Mouse (Mus musculus) forebrain, embryonic 10.5 days (tissue): ENCODE measurements around the gene Rgn. TPM values are rescaled to one million over a fixed set of nuclear protein-coding genes. Genes with fewer than 3 reads are reported as not detected.

Experiments used
- DNase-seq: peaks from one replicate; pipeline ENCODE4 v3.0.0-alpha.2; 2017; ENCODE audit warnings: low spot score; ENCODE audit errors: extremely low spot score
- H3K27ac ChIP-seq: fragments of 300-500 bp; sonication (generic); 2 replicates; pipeline ENCODE4 v1.5.1; 2016; ENCODE audit warnings: mild to moderate bottlenecking
- H3K27me3 ChIP-seq: fragments of 300-500 bp; sonication (generic); 2 replicates; pipeline ENCODE4 v1.6.1; 2016; ENCODE audit warnings: mild to moderate bottlenecking; ENCODE audit not compliant: poor library complexity, severe bottlenecking
- H3K36me3 ChIP-seq: fragments of 300-500 bp; sonication (generic); replicated peaks from 2 replicates; pipeline ENCODE4 v1.6.1; 2016; ENCODE audit warnings: mild to moderate bottlenecking, moderate library complexity
- H3K4me1 ChIP-seq: fragments of 300-500 bp; sonication (generic); 2 replicates; pipeline ENCODE4 v1.6.1; 2016
- H3K4me3 ChIP-seq: fragments of 300-500 bp; sonication (generic); 2 replicates; pipeline ENCODE4 v1.5.1; 2016; ENCODE audit warnings: mild to moderate bottlenecking, moderate library complexity
- H3K9me3 ChIP-seq: fragments of 300-500 bp; sonication (generic); 2 replicates; pipeline ENCODE4 v1.6.1; 2016; ENCODE audit warnings: mild to moderate bottlenecking, moderate library complexity
- WGBS: fragments of 180-500 bp; shearing (Covaris S2); methylation state at CpG from one replicate; pipeline ENCODE4 v1.1.7; 2016; 5-methylcytosine and 5-hydroxymethylcytosine counted together
- polyA plus RNA-seq: library from polyadenylated mRNA; unstranded; fragments of >200 nt; fragmentation: Nextera tagmentation; extraction: Ambion mirVana; gene quantifications from 2 replicates; pipeline ENCODE4 v1.2.1, GENCODE M21; 2016

Gene Rgn
- polyA plus RNA-seq, result 0.16 and 0.17 TPM in 2 replicates

DNA sequence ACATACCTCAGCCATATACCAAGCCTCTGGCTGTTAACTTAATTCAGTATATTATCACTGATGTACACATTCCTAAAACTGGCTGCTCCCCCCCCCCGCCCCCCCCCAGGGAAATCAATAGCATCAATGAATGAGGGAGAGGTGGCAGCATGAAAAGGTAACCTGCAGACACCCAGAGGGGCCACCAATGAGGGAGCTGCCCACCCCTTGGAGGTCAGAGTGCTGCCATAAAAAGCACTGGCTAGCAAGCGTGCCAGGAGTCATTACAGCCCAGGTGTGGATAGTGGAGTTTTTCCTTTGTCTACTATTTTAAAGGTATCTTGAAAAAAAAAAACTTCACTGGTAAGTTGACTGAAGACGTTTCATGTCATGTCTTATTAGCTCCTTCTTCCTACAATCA is at the start of gene Rgn:
Rgn (plus strand) TSS at position 256 of the 400 bp plus-strand sequence.
- Histone ChIP-seq H3K4me1 (peaks cover 7% of the 10 kb centered on the region; the same call in 1 of the 2 replicates), H3K27me3 (no peaks in the 10 kb centered on the region), H3K27ac (no peak within 1 kb of the TSS), H3K4me3 (peak within 1 kb of the TSS; percentile 47), H3K9me3 (no peaks in the 10 kb centered on the region), H3K36me3 (no peaks in the 10 kb centered on the region)
- no peak for DNase-seq
- WGBS, result 73% methylated on average over 3 of the region's 3 CpGs

DNA sequence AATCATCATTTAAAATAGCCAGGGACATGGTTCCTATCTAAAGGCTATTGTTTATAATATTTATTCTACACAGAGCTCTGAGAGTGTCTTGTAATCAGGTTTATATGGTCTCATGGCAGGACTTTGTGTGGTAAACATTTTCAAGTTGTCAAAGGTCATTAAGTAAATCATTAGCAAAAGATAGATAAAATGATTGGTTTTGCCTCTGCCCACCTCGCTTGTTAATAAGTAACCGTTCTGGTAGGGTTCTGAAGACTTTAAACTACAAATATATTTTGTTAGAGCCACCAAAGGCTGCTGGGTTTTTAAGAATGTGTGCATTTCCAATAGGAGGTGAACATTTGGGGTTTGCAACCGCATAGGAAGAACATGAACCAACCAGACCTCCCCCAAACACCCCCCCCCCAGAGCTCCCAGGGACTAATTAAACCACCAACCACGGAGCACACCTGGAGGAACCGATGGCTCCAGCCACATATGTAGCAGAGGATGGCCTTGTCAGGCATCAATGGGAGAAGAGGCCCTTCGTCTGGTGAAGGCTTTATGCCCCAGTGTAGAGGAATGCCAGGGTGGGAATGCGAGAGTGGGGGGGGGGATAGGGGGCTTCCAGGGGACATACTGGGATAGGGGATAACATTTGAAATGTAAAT is 29.2 kb upstream of the Rgn start:
- DNase-seq, result no peak
- no peaks in the 10 kb centered on the region for H3K27me3 ChIP-seq
- WGBS, result 86% methylated on average over 7 of the region's 7 CpGs
- no peaks in the 10 kb centered on the region for H3K4me1 ChIP-seq
- H3K9me3 ChIP-seq, result no peaks in the 10 kb centered on the region
- H3K27ac ChIP-seq, result no peak overlapping the region
- no peak overlapping the region for H3K4me3 ChIP-seq
- peaks cover 24% of the 10 kb centered on the region for H3K36me3 ChIP-seq

DNA sequence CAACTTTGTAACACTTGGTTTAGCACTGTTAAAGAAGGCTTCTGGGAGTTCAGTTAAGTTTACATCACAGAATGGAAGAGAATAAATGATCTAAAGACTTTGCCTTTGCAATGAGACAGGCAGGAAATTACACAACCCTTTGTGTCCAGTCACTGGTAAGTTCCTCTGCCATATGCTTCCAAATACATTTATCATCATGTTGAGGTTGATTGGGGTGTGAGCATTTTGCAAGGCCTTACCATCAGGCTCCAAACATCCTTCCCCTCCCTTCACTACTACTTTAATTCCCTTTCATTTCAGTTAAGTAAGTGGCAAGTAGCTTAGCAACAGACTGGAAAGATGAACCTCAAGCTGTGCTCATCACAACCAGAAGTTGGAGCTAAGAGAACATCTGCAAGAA is 28.0 kb upstream of the Rgn start:
- no peak overlapping the region for H3K27ac ChIP-seq
- no peaks in the 10 kb centered on the region for H3K9me3 ChIP-seq
- no peak for DNase-seq
- H3K4me1 ChIP-seq, result no peaks in the 10 kb centered on the region
- peaks cover 14% of the 10 kb centered on the region for H3K36me3 ChIP-seq
- H3K4me3 ChIP-seq, result no peak overlapping the region
- no peaks in the 10 kb centered on the region for H3K27me3 ChIP-seq

DNA sequence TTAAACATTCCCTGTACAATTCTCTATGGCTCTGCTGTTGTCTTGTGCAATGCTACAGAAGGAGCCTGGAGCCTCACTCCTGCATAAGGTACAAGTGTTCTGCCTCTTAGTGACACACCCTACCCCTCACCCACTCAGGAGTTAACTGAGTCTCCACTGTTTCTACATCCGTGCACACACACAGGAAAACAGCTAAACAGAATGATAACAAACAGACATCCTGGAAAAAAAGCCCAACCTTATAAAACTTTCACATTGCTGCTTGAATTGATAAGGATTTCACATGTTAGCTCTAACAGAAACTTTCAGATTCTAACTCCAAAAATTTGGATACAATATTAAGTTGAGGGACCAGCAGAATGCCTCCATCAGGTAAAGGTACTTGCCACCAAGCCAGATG is 17.0 kb upstream of the Rgn start:
- Histone ChIP-seq H3K27ac (no peak overlapping the region), H3K36me3 (no peaks in the 10 kb centered on the region), H3K27me3 (no peaks in the 10 kb centered on the region), H3K4me3 (no peak overlapping the region), H3K9me3 (no peaks in the 10 kb centered on the region), H3K4me1 (no peaks in the 10 kb centered on the region)
- no peak for DNase-seq
- WGBS, result 70% methylated on average over 1 of the region's 1 CpGs

DNA sequence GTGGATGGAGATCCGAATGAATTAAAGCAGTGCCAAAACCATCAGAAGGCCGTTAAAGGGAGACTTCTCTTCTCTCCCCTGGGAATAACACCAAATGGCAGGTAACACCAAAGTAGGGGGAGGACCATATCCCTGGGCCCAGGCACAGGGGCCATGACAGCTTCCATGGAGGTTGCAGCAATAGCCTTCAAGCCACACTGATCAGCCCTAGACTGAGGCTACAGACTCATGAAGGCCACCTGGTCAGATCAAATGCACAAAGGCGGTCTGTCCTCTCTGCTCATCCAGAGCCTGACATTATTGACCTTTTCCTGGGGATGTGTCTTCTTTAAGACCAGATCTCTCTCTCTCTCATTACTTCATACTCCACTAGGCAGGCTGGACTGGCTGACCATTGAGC is 5.7 kb upstream of the Rgn start:
- Histone ChIP-seq H3K27ac (no peak overlapping the region), H3K9me3 (no peaks in the 10 kb centered on the region), H3K36me3 (no peaks in the 10 kb centered on the region), H3K27me3 (no peaks in the 10 kb centered on the region), H3K4me3 (no peak overlapping the region), H3K4me1 (peaks cover 7% of the 10 kb centered on the region; the same call in 1 of the 2 replicates)
- no peak for DNase-seq
- WGBS, result 94% methylated on average over 3 of the region's 3 CpGs

DNA sequence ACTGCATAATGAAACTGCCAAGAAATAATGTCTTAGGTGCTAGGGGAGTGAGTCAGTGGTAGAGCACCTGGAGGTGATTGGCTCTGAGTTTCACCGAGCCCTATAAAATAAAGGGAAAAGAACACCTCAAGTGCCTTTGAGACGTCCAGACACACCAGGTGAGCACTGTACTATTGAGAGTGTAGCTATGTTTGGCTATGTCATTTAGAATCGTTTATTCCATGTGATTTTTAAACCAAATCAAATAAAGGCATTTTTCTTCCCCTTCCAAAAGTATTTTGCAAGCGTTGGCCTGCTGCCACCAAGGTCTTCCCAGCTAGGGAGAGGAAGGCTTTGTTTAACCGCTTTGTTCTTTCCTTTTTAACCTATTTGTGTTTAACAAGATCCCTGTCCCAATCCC is 2.0 kb upstream of the Rgn start:
- Histone ChIP-seq H3K4me3 (peak overlapping the region; percentile 47; the same call in 1 of the 2 replicates), H3K27me3 (no peaks in the 10 kb centered on the region), H3K4me1 (peaks cover 7% of the 10 kb centered on the region; the same call in 1 of the 2 replicates), H3K9me3 (no peaks in the 10 kb centered on the region), H3K36me3 (no peaks in the 10 kb centered on the region), H3K27ac (no peak overlapping the region)
- no peak for DNase-seq
- WGBS, result 61% methylated on average over 5 of the region's 5 CpGs

DNA sequence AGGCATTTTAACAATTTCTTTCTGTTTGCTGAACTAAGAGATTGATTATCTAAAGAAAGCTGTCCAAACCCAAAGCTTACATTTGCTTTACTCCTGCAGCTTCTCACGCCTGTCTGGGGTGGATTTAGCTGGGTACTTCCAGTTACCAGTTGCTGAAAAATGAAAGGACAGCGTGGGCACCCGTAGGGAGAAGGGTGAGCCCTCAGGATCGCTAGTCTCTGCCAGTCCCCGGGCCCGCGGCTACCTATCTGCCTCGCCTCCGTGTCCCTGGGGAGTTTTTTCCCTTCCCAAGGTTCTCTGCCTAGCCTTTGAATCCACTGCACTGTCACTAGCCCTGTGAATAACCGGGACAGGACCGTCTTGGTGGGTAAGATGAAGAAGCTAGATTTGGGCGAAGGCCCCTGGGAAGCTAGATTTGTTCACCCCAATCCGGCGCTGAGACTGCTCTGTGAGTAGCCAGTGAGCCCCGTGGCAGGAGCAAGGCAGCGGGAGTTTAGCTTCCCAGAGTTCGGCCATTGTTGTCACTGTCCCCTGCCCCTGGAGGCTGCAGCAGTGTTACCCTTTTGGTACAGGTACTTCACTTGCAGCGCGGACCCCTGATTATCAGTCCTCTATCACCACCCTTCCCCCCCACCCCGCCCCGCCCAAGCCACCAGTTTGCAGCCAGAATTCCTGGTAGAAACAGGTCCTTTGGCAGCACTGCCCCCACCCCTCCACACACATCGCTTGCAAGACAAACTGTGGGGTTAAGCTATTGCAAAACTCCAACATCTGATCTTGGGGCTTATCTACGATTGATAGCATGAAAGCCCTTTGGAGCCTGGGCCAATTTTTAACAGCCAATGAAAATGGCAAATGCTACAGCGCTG is 1.3 kb upstream of the Rgn start:
- peak overlapping the region; percentile 68 for H3K27ac ChIP-seq
- DNase-seq, result peak; percentile 14
- no peaks in the 10 kb centered on the region for H3K9me3 ChIP-seq
- H3K4me3 ChIP-seq, result peak overlapping the region; percentile 47
- H3K36me3 ChIP-seq, result no peaks in the 10 kb centered on the region
- peaks cover 7% of the 10 kb centered on the region; the same call in 1 of the 2 replicates for H3K4me1 ChIP-seq
- WGBS, result 15% methylated on average over 24 of the region's 24 CpGs
- H3K27me3 ChIP-seq, result no peaks in the 10 kb centered on the region

DNA sequence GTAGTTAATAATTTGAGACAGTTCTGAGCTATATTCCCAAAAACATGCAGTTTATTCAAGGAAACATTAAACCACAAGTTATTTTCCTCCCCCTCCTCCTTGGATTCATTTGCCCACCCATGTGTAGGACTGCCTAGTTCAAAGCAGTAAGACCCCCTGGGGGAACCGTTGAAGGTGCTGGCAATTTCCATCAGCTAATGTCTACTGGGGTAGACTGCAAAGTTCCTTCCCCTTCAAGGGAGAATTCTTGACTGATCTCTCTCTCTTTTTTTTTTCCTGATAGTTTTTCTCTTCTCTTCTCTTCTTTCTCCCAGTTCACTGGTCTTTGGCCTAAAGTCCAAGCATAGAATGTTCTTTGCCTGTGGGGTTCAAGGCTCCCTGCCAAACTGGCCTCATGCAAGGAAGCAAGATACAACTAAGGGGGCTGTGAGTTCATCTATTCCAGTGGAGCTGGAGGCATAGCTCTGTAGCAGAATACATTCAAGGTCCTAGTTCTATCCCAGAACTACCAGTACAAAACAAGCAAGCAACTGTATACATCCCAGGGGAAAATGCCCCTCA is 627 bp upstream of the Rgn start:
- H3K36me3 ChIP-seq, result no peaks in the 10 kb centered on the region
- no peak overlapping the region for H3K27ac ChIP-seq
- H3K9me3 ChIP-seq, result no peaks in the 10 kb centered on the region
- 45% methylated on average over 1 of the region's 1 CpGs for WGBS
- H3K4me3 ChIP-seq, result peak overlapping the region; percentile 47; the same call in 1 of the 2 replicates
- no peaks in the 10 kb centered on the region for H3K27me3 ChIP-seq
- no peak for DNase-seq
- H3K4me1 ChIP-seq, result peaks cover 7% of the 10 kb centered on the region; the same call in 1 of the 2 replicates

DNA sequence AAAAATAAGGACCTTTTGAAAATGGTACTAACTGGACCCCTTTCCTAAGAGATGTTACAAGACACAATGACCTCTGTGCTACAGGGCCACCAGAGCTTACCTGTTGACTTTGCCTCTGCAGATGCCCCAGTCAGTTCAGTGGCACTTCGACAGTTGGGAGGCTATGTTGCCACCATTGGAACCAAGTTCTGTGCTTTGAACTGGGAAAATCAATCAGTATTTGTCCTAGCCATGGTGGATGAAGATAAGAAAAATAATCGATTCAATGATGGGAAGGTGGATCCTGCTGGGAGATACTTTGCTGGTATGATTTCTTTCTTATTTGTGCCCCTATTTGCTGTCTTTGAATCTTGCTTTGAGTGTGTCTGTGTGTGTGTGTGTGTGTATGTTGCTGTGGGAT is 2.6 kb downstream of the Rgn start:
- no peak overlapping the region for H3K27ac ChIP-seq
- no peak overlapping the region for H3K4me3 ChIP-seq
- H3K4me1 ChIP-seq, result peaks cover 7% of the 10 kb centered on the region; the same call in 1 of the 2 replicates
- H3K9me3 ChIP-seq, result no peaks in the 10 kb centered on the region
- DNase-seq, result no peak
- 91% methylated on average over 2 of the region's 2 CpGs for WGBS
- H3K27me3 ChIP-seq, result no peaks in the 10 kb centered on the region
- H3K36me3 ChIP-seq, result no peaks in the 10 kb centered on the region

DNA sequence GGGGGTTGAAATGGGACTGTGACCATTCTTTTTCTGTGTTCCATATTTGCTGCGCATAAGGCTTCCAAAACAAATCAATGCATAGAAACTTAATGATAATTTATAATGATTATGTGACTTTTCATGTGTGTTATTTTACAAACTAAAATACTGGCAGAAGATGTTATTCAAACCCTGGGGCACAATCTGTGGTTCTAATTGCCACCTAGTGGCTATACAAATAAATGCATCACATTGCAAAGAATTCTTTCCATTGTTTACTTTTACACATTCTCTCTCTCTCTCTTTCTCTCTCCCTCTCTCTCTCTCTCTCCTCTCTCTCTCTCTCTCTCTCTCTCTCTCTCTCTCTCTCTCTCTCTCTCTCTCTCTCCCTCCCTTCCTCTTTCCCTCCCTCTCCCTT is 12.3 kb downstream of the Rgn start:
- DNase-seq, result no peak
- WGBS, result 34% methylated on average over 1 of the region's 1 CpGs

DNA sequence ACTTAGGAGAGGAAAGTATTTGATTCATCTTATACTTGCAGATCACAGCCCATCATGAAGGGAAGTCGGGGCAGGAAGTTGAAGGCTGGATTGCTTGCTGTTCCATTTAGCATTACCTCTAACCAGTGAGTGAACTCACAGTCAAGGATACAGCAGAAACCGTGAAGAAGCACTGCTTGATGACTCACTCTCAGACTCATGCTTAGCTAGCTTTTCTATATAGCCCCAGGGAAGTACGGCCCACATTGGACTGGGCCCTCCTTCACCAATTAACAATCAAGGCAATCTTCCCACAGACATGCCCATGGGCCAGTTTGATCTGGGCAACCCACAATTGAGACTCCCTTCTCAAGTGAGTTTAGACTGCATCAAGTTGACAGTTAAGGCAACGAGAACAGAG is 14.4 kb downstream of the Rgn start:
- Histone ChIP-seq H3K4me3 (no peak overlapping the region), H3K27me3 (no peaks in the 10 kb centered on the region), H3K27ac (no peak overlapping the region), H3K9me3 (no peaks in the 10 kb centered on the region), H3K4me1 (no peaks in the 10 kb centered on the region), H3K36me3 (no peaks in the 10 kb centered on the region)
- 79% methylated on average over 4 of the region's 4 CpGs for WGBS
- no peak for DNase-seq

More for the DNA sequence above, 12.3 kb downstream of the Rgn start:
- no peaks in the 10 kb centered on the region for H3K36me3 ChIP-seq
- H3K27ac ChIP-seq, result no peak overlapping the region
- no peaks in the 10 kb centered on the region for H3K4me1 ChIP-seq
- no peaks in the 10 kb centered on the region for H3K9me3 ChIP-seq
- H3K27me3 ChIP-seq, result no peaks in the 10 kb centered on the region
- H3K4me3 ChIP-seq, result no peak overlapping the region

DNA sequence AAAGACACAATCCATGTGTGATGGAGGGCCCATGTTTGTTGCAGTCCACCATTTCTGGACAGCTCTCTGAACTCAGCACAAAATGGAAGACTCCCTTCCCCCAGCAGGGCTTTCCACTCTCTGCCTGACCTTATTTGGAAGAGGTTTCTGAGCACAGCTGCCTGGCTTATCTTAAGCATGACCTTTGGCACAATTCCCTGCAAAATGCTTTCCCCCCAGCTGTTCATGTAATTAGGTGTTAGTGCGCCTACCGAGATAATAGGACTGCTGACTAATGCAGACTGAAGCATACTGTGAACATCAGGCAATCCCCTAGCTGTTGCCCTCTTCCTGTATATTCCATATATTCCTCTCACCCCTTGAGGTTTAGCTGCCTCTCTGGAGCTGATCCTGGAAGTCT is 21.4 kb downstream of the Rgn start:
- 34% methylated on average over 2 of the region's 2 CpGs for WGBS
- no peak for DNase-seq

DNA sequence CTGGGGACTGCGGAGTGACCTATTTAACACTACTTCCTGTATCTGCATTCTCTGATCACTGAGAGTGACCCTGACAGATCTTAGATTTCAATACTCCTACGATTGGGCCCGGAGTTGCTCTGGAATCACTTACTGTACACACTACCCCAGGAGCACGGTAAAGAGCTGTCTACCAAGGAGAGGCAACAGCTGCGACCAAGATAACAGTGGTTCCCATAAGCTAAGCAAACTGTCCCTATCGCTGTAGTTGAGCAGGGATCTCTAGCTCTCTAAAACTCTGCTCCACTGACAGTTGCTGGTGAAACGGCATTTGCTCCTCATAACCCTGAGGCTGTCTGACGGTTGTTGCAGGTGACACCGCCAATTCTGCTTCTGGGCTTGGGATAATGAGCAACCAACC is 23.1 kb downstream of the Rgn start:
- 85% methylated on average over 9 of the region's 9 CpGs for WGBS
- no peaks in the 10 kb centered on the region for H3K9me3 ChIP-seq
- H3K27ac ChIP-seq, result no peak overlapping the region
- no peaks in the 10 kb centered on the region for H3K27me3 ChIP-seq
- 0 out of 2 replicates have a peak, but pooled peaks cover 4% of the 10 kb centered on the region for H3K4me1 ChIP-seq
- DNase-seq, result no peak
- no peak overlapping the region for H3K4me3 ChIP-seq
- no peaks in the 10 kb centered on the region for H3K36me3 ChIP-seq

More for the DNA sequence above, 21.4 kb downstream of the Rgn start:
- no peak overlapping the region for H3K4me3 ChIP-seq
- H3K36me3 ChIP-seq, result no peaks in the 10 kb centered on the region
- no peak overlapping the region for H3K27ac ChIP-seq
- H3K27me3 ChIP-seq, result no peaks in the 10 kb centered on the region
- H3K9me3 ChIP-seq, result no peaks in the 10 kb centered on the region
- 0 out of 2 replicates have a peak, but pooled peaks cover 4% of the 10 kb centered on the region for H3K4me1 ChIP-seq
